Mouse (Mus musculus) forebrain, embryonic 10.5 days (tissue): ENCODE measurements around the gene Dennd4b. TPM values are rescaled to one million over a fixed set of nuclear protein-coding genes. Genes with fewer than 3 reads are reported as not detected.
A peak's percentile ranks its signal among the peaks of the same experiment; 100 is the strongest.
"Not testable (repeated sequence)": the region's sequence is repeated elsewhere in the genome, so short reads cannot be mapped to it uniquely, and the experiment has no call there.

ENCODE experiments used
- DNase-seq: peaks from one replicate; pipeline ENCODE4 v3.0.0-alpha.2; 2017; ENCODE audit warnings: low spot score; ENCODE audit errors: extremely low spot score
- H3K27ac ChIP-seq: fragments of 300-500 bp; sonication (generic); 2 replicates; pipeline ENCODE4 v1.5.1; 2016; ENCODE audit warnings: mild to moderate bottlenecking
- H3K27me3 ChIP-seq: fragments of 300-500 bp; sonication (generic); 2 replicates; pipeline ENCODE4 v1.6.1; 2016; ENCODE audit warnings: mild to moderate bottlenecking; ENCODE audit not compliant: poor library complexity, severe bottlenecking
- H3K36me3 ChIP-seq: fragments of 300-500 bp; sonication (generic); replicated peaks from 2 replicates; pipeline ENCODE4 v1.6.1; 2016; ENCODE audit warnings: mild to moderate bottlenecking, moderate library complexity
- H3K4me1 ChIP-seq: fragments of 300-500 bp; sonication (generic); 2 replicates; pipeline ENCODE4 v1.6.1; 2016
- H3K4me3 ChIP-seq: fragments of 300-500 bp; sonication (generic); 2 replicates; pipeline ENCODE4 v1.5.1; 2016; ENCODE audit warnings: mild to moderate bottlenecking, moderate library complexity
- H3K9me3 ChIP-seq: fragments of 300-500 bp; sonication (generic); 2 replicates; pipeline ENCODE4 v1.6.1; 2016; ENCODE audit warnings: mild to moderate bottlenecking, moderate library complexity
- WGBS: fragments of 180-500 bp; shearing (Covaris S2); methylation state at CpG from one replicate; pipeline ENCODE4 v1.1.7; 2016; 5-methylcytosine and 5-hydroxymethylcytosine counted together
- polyA plus RNA-seq: library from polyadenylated mRNA; unstranded; fragments of >200 nt; fragmentation: Nextera tagmentation; extraction: Ambion mirVana; gene quantifications from 2 replicates; pipeline ENCODE4 v1.2.1, GENCODE M21; 2016

The Dennd4b gene
- polyA plus RNA-seq, 1 experiment from 2014 or later = 7.2 TPM

- Histone ChIP-seq H3K27me3 (0 out of 2 replicates have a peak, but pooled peaks cover 11% of the 10 kb centered on the region), H3K9me3 (no peaks in the 10 kb centered on the region), H3K4me3 (peak within 1 kb of the TSS; percentile 55), H3K36me3 (no peaks in the 10 kb centered on the region), H3K4me1 (peaks cover 27% of the 10 kb centered on the region), H3K27ac (peak within 1 kb of the TSS; percentile 85)
- WGBS = 2% methylated on average over 19 of the region's 19 CpGs
- peak; percentile 75 for DNase-seq
Measured at GRCm38 (mm10) chr3:90242984-90243775, 21.8 kb upstream of the Dennd4b start, which contains the start of gene Creb3l4. Creb3l4 (minus strand) TSS chr3:90243512.

GRCm38 (mm10) chr3:90245406-90245805, 19.6 kb upstream of the Dennd4b start:
- Histone ChIP-seq H3K4me3 (no peak overlapping the region), H3K27me3 (0 out of 2 replicates have a peak, but pooled peaks cover 11% of the 10 kb centered on the region), H3K9me3 (no peaks in the 10 kb centered on the region), H3K36me3 (peaks cover 11% of the 10 kb centered on the region), H3K27ac (no peak overlapping the region), H3K4me1 (peaks cover 41% of the 10 kb centered on the region)
- 80% methylated on average over 2 of the region's 2 CpGs for WGBS
- no peak for DNase-seq

GRCm38 (mm10) chr3:90247630-90247959, 17.4 kb upstream of the Dennd4b start:
- WGBS = under 1% methylated on average over 3 of the region's 3 CpGs
- Histone ChIP-seq H3K4me3 (peak overlapping the region; percentile 77), H3K36me3 (peaks cover 28% of the 10 kb centered on the region), H3K27me3 (0 out of 2 replicates have a peak, but pooled peaks cover under 1% of the 10 kb centered on the region), H3K27ac (peak overlapping the region; percentile 94), H3K9me3 (no peaks in the 10 kb centered on the region), H3K4me1 (peaks cover 42% of the 10 kb centered on the region)
- no peak for DNase-seq

GRCm38 (mm10) chr3:90247960-90248745, 16.8 kb upstream of the Dennd4b start, which contains the start of gene Slc39a1:
Slc39a1 (plus strand) TSS chr3:90248172.
- WGBS = under 1% methylated on average over 44 of the region's 44 CpGs
- peaks cover 28% of the 10 kb centered on the region for H3K36me3 ChIP-seq
- H3K9me3 ChIP-seq = no peaks in the 10 kb centered on the region
- peak within 1 kb of the TSS; percentile 77 for H3K4me3 ChIP-seq
- peaks cover 37% of the 10 kb centered on the region for H3K4me1 ChIP-seq
- DNase-seq = peak; percentile 94
- H3K27ac ChIP-seq = peak within 1 kb of the TSS; percentile 94
- H3K27me3 ChIP-seq = no peaks in the 10 kb centered on the region

GRCm38 (mm10) chr3:90248746-90249100, 16.3 kb upstream of the Dennd4b start:
- Histone ChIP-seq H3K27me3 (no peaks in the 10 kb centered on the region), H3K27ac (peak overlapping the region; percentile 94), H3K36me3 (peaks cover 28% of the 10 kb centered on the region), H3K9me3 (no peaks in the 10 kb centered on the region), H3K4me1 (peaks cover 35% of the 10 kb centered on the region), H3K4me3 (peak overlapping the region; percentile 77)
- no peak for DNase-seq
- WGBS = 11% methylated on average over 10 of the region's 10 CpGs

- H3K4me3 ChIP-seq = no peak overlapping the region
- H3K9me3 ChIP-seq = no peaks in the 10 kb centered on the region
- DNase-seq = no peak
- no peaks in the 10 kb centered on the region for H3K27me3 ChIP-seq
- H3K4me1 ChIP-seq = peaks cover 45% of the 10 kb centered on the region
- H3K36me3 ChIP-seq = peaks cover 28% of the 10 kb centered on the region
- 88% methylated on average over 6 of the region's 6 CpGs for WGBS
- H3K27ac ChIP-seq = no peak overlapping the region
Measured at GRCm38 (mm10) chr3:90250791-90251190, 14.2 kb upstream of the Dennd4b start.

- H3K27ac ChIP-seq, H3K9me3 ChIP-seq, H3K4me3 ChIP-seq, H3K27me3 ChIP-seq, DNase-seq: not testable (repeated sequence)
- peaks cover 34% of the 10 kb centered on the region for H3K36me3 ChIP-seq
- peaks cover 51% of the 10 kb centered on the region for H3K4me1 ChIP-seq
- 95% methylated on average over 11 of the region's 12 CpGs for WGBS
Measured at GRCm38 (mm10) chr3:90251731-90252226, 13.2 kb upstream of the Dennd4b start.

GRCm38 (mm10) chr3:90252659-90253058, 12.3 kb upstream of the Dennd4b start:
- H3K27ac ChIP-seq, DNase-seq, H3K4me3 ChIP-seq, H3K27me3 ChIP-seq, H3K9me3 ChIP-seq: not testable (repeated sequence)
- peaks cover 47% of the 10 kb centered on the region for H3K4me1 ChIP-seq
- peaks cover 43% of the 10 kb centered on the region for H3K36me3 ChIP-seq
- 87% methylated on average over 2 of the region's 2 CpGs for WGBS

GRCm38 (mm10) chr3:90253174-90253573, 11.8 kb upstream of the Dennd4b start:
- not testable (repeated sequence) for H3K27me3 ChIP-seq, H3K27ac ChIP-seq, H3K9me3 ChIP-seq, DNase-seq
- WGBS = 77% methylated on average over 1 of the region's 1 CpGs
- H3K4me3 ChIP-seq = peak overlapping the region; percentile 76; the same call in 1 of the 2 replicates
- peaks cover 42% of the 10 kb centered on the region for H3K4me1 ChIP-seq
- peaks cover 48% of the 10 kb centered on the region for H3K36me3 ChIP-seq

- peaks cover 35% of the 10 kb centered on the region for H3K4me1 ChIP-seq
- DNase-seq = peak; percentile 96
- peaks cover 55% of the 10 kb centered on the region for H3K36me3 ChIP-seq
- H3K4me3 ChIP-seq = peak within 1 kb of the TSS; percentile 76
- WGBS = 2% methylated on average over 38 of the region's 40 CpGs
- H3K9me3 ChIP-seq = no peaks in the 10 kb centered on the region
- no peaks in the 10 kb centered on the region for H3K27me3 ChIP-seq
- H3K27ac ChIP-seq = peak within 1 kb of the TSS; percentile 86
Measured at GRCm38 (mm10) chr3:90253653-90254418, 11.1 kb upstream of the Dennd4b start, which contains the start of gene Crtc2. Crtc2 (plus strand) TSS chr3:90254163.

GRCm38 (mm10) chr3:90254419-90255193, 10.4 kb upstream of the Dennd4b start:
- peak; percentile 44 for DNase-seq
- H3K4me1 ChIP-seq = peaks cover 27% of the 10 kb centered on the region
- peak overlapping the region; percentile 76 for H3K4me3 ChIP-seq
- peaks cover 59% of the 10 kb centered on the region for H3K36me3 ChIP-seq
- peak overlapping the region; percentile 86 for H3K27ac ChIP-seq
- H3K27me3 ChIP-seq = no peaks in the 10 kb centered on the region
- 1% methylated on average over 41 of the region's 41 CpGs for WGBS
- H3K9me3 ChIP-seq = no peaks in the 10 kb centered on the region
